Mouse (Mus musculus) frontal cortex, adult 2 months (tissue): ENCODE measurements around the gene Tepsin. TPM values are rescaled to one million over a fixed set of nuclear protein-coding genes. Genes with fewer than 3 reads are reported as not detected.

Experiments
- DNase-seq, 2 experiments: peaks; one replicate each; pipeline ENCODE4 v3.0.0; 2022; ENCODE audit warnings: low spot score in 1 of 2; ENCODE audit errors: extremely low spot score in 1 of 2
- polyA plus RNA-seq: library from polyadenylated mRNA; depleted of rRNA; stranded (reverse); fragments of >200 nt; gene quantifications from 2 replicates; pipeline ENCODE4 v1.2.3, GENCODE M21; 2012

The Tepsin gene
- polyA plus RNA-seq, 1 experiment = 31.1 TPM

DNA sequence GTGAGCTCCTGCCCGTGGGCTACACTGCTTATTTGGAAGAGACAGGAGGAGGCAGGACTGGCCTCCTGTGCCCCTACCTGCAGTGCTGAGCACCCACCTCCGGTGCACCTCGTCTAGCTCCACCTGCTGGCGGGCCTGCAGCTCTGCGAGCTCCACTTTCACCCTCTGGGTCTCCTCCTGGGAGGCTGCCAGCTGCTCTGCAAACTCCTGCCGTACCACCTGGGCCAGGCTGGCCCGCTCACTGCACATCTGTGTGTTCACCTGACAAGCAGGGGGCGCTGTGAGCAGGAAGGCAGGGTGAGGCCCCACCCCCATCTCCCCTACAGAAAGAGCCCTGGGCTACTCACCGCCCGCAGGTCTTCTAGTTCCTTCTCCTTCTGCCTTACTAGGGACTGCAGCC, 33.2 kb downstream of the Tepsin start:
- peak in 1 of 2 experiments; percentile 47 for DNase-seq

DNA sequence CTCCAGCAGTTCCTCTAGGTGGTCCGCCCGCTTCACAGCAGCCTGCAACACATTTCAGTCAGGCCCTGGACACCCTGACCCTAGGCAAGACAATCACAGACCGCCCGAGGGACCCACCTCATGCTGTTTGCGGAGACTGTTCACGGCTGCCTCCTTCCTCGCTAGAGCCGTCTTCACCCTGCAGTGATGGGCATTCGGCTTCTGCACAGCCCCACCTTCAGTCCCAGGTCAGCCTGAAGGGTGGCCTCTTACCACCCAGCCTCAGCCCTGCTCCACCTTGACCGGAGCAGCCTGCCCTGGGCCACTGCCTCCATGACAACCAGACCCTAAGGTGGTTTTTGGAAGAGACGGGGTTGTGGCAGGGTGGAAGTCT, 33.9 kb downstream of the Tepsin start:
- DNase-seq = no peak

DNA sequence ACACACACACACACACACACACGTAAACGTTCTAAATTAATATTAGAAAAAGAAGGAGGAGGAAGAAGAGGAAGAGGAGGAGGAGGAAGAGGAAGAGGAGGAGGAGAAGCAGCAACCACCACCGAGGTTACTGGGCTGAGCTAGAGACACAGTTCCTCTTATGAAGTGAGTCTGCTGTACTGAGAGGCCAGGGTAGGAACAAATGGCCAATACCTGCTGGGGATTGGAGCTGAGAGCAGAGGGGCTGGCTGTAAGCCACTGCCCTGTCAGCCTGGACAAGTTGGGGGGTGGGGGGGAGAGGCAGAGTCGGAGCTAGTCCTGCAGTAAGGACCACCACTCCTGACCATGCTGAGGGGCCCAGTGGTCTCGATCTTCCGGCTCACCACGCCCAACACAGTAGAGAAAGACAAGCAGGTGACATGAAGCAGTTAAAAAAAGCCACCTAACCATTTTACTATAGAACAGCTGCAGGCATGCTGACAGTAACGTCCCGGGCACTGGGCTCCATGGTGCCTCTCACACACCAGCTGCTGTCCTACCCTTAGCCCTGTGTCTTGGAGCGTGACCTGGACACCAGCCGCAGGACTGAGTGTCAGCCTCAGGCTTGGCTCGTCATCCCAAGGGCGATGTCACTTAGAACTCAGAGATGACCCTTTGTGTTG, 34.4 kb downstream of the Tepsin start:
- no peak for DNase-seq

DNA sequence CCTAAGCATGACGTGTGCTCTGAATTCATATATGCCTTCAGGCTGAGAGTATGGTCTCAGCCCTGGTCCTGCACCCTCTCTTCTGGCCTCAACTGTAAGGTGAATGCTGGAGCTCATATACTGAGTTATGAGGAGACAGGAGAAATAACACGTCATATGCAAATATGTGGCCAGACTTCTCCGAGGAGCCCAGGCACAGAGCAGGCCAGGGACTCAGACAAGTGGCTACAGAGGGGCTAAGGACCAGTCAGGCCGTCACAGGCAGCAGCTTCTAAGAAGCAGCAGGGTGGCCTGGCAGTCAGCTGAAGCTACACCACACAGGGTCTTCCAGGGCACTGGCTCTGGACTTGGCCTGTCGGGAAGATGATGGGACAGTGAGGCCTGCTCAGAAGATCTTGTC, 35.2 kb downstream of the Tepsin start:
- DNase-seq = no peak

DNA sequence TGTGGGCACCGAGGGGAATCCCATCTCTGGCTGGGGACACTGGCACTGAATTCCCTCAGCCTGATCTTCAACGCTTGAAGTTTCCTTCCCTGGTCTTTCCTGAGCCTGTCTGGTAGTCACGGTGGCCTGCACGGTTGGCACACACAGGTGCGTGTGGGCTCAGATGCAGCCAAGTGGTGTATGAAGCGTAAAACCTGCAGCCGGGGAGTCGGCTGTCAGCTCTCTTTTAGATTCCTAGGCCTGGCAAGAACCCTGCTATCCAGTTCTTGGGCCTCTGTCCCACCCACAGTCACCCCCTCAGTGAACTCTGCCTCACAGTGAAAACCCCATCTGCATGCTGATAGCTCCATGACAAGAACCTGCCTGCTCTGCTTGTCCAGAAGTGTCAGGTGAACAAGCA, 37.9 kb downstream of the Tepsin start:
- DNase-seq = no peak

DNA sequence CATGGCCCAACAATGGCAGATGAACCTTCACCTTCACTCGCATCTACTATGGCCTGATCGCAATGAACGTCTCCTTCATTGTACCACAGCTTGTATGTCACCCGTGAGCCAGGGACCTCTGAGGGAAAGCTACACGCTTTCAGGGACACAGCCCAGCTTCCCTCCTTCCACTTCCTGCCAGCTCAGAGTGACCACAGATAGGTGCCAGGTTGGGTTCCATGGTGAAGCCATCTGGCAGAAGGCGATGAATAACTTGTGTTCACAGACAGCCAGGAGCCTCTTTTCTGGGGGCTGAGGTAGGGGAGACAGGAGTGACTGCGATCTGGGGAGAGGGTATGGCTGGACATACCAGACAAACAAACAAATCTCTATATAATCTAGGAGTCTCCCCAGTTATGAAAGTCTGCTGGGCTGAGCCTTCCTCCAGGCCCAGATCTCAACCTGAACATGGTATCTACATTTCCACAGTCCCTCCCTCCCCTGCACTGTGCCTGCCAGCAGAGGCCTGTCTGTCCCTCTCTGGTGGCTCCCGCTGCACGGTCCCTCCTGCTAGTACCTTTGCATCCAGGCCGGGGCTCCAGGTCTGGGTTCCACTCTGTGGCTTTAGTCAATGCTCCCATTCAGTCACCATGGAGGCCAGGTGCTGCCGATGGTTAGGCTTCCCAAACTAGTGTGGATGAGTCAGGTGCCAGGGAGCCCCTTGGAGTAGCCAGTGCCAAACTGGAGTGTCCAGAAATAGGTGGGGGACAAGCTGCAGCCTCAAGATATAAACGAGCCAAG, 42.4 kb downstream of the Tepsin start:
- DNase-seq = no peak

DNA sequence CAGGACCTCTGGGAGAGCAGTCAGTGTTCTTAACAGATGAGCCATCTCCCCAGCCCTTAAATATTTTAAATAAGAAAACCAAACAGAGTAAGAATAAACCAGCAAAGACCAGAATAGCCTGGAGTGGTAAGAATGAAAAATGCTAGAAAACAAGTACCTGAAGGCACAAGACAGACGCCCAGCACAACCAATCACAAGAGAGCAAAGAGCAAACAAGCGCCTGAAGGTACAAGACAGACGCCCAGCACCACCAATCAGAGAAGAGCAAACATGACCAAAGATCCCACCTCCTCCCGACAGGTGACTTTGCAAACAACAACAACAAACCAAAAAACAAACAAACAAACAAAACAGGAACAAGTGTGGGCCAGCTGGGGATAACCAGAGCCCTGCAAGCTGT, 44.7 kb downstream of the Tepsin start:
- DNase-seq = no peak

DNA sequence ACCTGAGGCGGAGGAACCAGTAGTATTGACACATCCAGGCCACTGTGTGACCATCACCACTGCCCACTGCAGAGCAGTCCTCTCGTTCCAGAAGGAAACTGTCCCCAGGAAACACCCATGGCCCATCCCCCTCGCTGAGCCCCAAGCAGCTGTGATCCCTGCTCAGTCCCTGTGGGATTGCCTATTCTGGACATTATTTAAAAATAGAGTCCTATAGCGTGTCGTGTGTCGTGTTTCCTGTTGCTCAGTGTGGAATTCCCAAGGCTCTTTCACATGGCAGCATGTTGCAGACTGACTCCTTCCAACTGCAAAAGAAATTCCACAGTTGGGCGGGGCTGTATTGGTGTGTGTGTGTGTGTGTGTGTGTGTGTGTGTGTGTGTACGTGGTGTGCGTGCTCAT, 46.3 kb downstream of the Tepsin start:
- DNase-seq = no peak

DNA sequence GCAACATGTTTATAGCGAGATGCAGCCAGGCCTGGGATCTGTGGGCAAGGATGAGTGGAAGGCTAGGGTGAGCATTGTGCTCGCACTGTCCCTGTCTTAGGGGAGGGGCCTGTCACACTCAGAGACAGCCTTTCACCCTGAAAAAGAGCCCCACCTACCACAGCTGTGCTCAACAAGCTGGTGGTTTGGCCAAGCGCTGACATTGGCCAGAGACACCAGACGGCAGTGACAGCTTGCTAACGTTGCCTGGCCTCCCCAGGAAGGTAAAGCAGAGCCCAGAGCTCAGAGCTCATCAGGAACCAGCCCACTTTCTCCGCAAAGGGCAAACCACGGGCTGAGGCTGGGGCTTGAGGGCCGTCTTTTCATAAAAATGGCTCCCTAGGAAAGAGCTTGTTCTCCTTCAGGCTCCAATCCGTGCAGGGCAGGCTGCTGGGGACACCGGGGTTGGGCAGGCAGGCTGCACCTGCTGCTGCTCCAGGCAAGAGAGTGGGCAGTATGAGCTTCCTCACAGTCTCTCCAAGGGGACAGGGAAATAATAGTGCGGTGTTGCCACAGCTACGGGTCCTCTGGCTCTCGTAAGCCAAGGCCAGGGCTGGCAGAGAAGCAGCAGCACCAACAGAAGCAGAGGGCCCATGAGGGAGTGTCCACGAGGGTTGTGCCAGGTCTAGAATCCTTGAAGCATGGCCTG, 47.3 kb downstream of the Tepsin start:
- DNase-seq = no peak

DNA sequence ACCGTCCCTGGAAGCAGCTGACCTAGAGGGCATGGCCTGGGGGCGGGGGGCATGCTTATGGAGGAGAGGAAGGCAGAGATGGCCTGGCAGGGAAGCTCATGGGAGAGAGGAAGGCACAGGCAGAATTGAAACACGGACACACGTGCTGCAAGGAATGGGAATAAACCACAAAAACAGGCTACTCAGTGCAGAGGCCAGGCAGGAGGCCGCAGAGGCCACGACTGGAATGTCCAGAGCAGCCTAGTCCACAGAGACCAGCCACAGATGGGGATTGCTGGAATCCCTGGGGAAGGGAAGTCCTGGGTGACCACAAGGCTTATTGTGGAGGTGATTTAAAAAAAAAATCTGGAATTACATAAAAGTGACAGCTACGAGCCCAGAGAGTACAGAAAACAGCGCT, 49.5 kb downstream of the Tepsin start:
- DNase-seq = no peak

DNA sequence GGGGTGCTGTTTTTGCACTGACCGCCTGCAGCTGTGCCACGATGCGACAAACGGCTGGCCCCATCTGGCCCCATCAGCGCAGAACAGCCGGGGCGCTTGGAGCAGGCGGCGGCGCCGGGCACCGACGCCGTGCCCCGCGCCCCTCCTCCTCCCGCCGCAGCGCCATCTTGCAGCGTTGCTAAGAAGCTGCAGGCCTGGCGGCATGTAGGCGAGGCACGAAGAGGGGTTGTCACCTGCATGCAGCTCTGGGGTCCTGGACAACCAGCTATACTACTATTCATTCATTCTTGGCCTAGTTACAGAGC, 50.3 kb downstream of the Tepsin start:
- DNase-seq = peak in 1 of 2 experiments; percentile 73

DNA sequence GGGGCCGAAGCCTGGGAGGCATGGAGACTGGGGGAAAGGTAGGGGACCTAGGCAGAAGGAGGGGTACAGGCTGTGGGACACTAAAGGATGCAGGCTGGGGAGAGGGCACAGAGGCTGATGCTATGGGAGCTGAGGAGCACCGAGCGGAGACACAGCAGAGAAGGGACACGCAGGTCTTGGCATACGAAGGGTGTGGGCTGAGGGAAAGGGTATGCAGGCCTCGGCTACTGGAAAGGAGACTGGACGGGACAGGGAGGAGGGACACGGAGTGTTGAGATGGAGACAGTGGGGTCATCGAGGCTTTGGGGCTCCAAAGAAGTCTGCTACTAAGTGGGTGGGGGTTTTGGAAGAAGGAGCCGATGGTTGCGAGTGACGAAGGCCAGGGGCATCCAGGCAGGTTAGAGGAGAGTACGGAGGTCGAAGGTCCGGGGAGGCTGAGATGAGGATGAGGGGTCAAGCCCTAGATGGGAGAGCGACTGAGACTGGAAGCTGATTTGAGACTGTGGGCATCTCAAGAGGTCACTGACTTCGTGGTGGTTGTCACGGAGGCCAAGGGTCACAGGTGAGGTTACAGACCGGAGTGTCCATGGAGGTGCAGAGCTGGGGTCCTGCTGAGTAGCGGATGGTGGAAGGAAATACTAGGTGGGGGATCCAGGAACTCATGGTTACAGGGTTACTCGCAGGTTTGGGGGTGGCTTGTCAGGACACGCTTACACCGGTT, 50.8 kb downstream of the Tepsin start:
- DNase-seq = no peak

DNA sequence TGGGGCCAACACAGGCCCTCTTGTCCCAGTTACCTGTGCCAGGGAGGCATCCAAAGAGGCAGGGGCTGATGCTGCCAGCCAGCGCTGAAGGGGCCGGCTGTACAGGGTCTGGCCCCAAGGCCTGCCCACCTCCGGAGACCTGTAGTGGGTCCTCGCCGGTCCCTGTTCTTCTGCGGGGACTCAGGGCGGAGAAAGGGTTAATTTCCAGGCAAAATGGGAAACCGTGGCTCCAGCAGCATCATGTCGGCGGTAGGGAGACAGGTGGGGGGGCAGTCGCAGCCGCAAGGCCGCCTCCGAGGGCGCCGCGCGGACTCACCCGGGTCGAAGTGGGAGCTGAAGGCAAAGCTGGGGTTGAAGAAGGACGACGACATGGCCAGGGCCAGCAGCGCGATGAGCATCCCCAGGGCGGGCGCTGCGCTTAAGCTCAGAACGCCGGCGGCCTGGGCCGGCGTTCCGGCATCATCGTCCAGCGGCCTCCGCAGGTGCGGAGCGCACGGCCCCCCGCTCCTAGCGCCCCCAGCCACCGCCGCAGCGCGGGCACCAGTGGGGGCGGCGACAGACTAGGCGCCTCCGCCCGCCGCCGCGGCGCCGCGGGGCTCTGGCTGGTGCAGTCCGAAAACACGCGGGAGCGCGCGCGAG, 51.9 kb downstream of the Tepsin start, which contains the start of gene Aatk:
Gene Aatk, minus strand, starts transcription at position 615 of the 639 bp plus-strand sequence.
- no peak for DNase-seq

DNA sequence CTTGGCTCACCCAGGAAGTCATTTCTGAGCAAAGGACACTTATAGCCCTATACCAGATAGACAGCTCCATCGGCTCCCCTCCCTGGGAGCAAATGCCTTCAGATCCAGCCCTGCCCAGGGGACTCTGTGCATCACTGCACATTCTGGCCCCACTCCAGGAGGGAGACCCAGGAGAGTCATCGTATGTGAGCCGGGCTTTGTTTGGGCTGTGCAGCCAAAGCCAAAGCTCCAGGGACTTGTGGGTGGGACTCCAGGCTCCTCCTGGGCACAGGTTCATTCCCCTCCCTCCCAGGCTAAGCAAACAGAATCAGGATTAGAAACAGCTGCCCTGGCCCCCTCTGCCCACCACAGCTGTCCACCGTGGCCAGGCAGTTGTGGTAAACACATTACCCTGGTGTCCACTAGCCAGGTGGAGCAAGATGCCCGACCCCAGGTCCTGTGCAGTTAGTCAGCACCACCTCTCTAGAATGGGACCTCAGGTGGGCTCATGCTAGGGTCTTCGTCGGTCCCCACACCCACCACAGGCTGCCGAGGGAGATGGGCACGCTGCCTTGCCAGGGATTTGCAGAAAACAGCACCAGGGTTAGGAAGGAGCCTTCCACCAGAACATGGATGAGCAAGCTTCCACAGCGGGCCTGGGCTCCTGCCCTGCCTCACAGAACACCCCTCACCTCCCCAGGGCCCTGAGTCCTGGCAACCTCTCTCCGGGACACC, 52.5 kb downstream of the Tepsin start:
- DNase-seq = no peak

DNA sequence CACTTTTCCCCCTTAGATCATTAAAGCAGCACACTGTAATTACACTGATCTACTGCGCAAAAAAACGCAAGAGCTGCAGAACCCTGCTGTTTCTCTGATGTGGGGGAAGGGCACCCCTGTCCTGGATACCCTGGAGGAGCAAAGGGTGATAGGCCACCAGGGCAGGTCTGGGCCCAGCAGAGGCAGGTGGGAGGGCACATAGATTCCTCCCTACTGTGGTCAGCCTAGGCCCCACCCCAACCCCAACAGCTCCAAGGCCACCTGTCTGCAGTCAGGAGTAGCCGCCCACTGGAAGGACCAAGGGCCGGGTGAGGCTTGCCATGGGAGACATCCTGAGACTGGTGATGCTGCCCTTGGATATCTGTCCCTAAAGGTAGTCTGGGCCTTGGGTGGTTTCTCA, 53.2 kb downstream of the Tepsin start:
- DNase-seq = no peak

DNA sequence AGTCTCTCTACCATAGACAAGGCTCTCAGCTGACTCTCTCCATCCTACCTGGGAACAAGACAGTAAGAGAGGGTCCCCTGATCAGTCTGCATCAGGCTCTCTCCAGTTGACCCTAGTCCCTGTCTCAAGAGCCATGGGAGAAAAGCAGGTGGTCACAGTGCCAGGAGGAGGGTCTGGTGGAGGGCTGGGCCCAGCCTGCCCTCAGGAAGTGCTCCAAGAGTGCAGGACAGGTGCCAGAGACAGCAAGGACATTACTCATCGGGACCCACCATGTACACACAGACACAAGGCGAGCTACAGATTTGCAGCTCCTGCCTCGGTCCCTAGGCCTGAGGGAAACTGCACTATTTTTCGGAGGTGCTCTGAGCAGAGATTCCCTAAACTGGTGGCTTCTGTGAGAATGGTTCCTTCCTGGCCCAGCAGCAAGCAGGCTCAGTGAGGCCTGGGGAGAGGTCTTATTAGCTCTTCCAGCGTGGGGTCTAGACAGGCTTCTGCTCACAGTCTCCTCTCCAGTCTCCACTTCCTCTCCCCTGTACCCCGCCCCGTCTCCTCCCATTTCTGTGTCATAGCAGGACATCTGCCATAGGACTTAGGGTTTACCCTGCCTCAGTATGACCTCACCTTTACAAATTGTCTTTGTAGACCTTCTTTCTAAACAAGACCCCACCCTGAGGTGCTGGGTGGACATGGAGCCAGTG, 56.2 kb downstream of the Tepsin start:
- no peak for DNase-seq

DNA sequence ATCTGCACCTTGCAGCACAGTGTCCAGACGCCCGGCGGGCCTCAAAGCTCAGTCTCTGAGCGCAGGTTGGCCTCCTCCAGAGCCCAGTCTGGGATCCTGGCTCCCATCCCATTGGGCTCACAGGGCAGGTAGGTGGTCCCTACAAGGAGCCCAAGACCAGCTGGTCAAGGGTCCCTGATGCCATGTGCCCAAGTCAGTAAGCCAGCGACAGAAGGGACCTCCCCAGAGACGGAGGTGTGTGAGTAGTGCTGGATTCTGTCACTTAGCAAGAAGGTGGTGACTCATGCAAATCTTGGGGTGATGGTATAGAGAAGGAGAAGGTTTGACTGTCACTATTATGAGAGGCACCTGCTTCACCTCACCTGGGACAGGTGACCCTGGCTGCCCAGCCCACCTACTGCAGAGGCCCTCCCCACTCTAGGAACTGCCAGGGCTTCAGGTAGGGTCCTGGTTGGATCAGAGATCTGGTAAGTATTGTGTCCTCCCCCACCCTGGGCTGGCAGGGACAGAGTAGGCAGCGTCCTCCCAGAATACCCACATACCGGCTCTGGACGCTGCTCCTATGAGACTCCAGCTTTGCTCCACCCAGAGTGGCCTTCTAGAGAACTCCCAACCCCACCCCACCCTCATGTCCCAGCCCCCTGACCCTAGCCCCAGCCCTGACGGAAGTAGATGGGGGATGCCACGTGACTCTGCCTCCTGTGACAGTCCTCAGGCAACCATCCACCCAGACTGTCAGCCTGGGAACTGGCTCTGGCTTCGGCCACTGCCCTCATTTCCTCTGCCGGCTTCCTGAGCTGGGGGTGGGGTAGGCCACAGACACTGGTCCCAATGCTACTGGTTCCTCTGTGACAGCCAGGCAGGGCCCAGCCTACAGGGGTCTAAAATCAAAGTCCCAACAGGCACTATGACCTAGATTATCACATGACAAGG, 57.1 kb downstream of the Tepsin start:
- peak in 1 of 2 experiments; percentile 62 for DNase-seq
